Mouse (Mus musculus) neutrophil, adult 83 days (primary cell): Measurements from ENCODE around the gene Creld1. TPM values are rescaled to one million over a fixed set of nuclear protein-coding genes. Genes with fewer than 3 reads are reported as not detected.

Experiments used
- total RNA-seq, 2 experiments: library from RNA; stranded (reverse); gene quantifications; one replicate each; pipeline ENCODE4 v1.2.4; 2023

Creld1 gene
- 1 to 10 TPM; 2.2 to 2.3 TPM for total RNA-seq

GRCm38 (mm10) chr6:113483100-113483615, at the start of gene Creld1:
Creld1 (plus strand) TSS chr6:113483297.

GRCm38 (mm10) chr6:113435664-113436205, 47.4 kb upstream of the Creld1 start, which contains the start of gene Cidec:
Cidec (minus strand) TSS chr6:113435760.

GRCm38 (mm10) chr6:113442442-113443090, 40.5 kb upstream of the Creld1 start, which contains the start of gene Jagn1:
Jagn1 (plus strand) TSS chr6:113442569.

GRCm38 (mm10) chr6:113457952-113458534, 25.1 kb upstream of the Creld1 start, which contains the start of gene Il17re:
Il17re (plus strand) TSS chr6:113458484.

GRCm38 (mm10) chr6:113471297-113471936, 11.7 kb upstream of the Creld1 start, which contains the start of gene Il17rc:
Il17rc (plus strand) TSS chr6:113471427.

GRCm38 (mm10) chr6:113501388-113502084, 18.4 kb downstream of the Creld1 start, which contains the start of gene Prrt3:
Prrt3 (minus strand) TSS chr6:113501931.

GRCm38 (mm10) chr6:113530932-113531839, 48.1 kb downstream of the Creld1 start, which contains the start of the genes Emc3 and Fancd2:
Emc3 (minus strand) TSS chr6:113531652.
Fancd2 (plus strand) TSS chr6:113531682.

Other genes with a start within 250 kb of the Creld1 start
- gene Mtmr14, start 245.5 kb upstream of the Creld1 start, total RNA-seq: 10 to 100 TPM; 42.1 to 48.3 TPM
- gene Cpne9, start 201.0 kb upstream of the Creld1 start, total RNA-seq: 1 to 10 TPM in 1 of 2 experiments, under 1 TPM in 1; 0.79 to 2.4 TPM
- 10 to 100 TPM; 82.6 to 87.5 TPM for gene Brpf1, start 176.2 kb upstream of the Creld1 start, total RNA-seq
- 10 to 100 TPM in 1 of 2 experiments, 1 to 10 TPM in 1; 9.6 to 11.3 TPM for gene Ogg1, start 156.3 kb upstream of the Creld1 start, total RNA-seq
- 10 to 100 TPM; 28.1 to 30.0 TPM for gene Camk1, start 139.3 kb upstream of the Creld1 start, total RNA-seq
- gene Tada3, start 105.4 kb upstream of the Creld1 start, total RNA-seq: 10 to 100 TPM; 24.7 to 26.8 TPM
- 100 to 1,000 TPM; 463 to 492 TPM for gene Arpc4, start 105.2 kb upstream of the Creld1 start, total RNA-seq
- gene Ttll3, start 94.0 kb upstream of the Creld1 start, total RNA-seq: 10 to 100 TPM; 35.3 to 42.1 TPM
- gene Rpusd3, start 64.0 kb upstream of the Creld1 start, total RNA-seq: 1 to 10 TPM; 1.6 to 3.6 TPM
- gene Cidec, start 47.5 kb upstream of the Creld1 start, total RNA-seq: not detected
- 10 to 100 TPM; 11.7 to 12.2 TPM for gene Jagn1, start 40.7 kb upstream of the Creld1 start, total RNA-seq
- not detected for gene Il17re, start 24.8 kb upstream of the Creld1 start, total RNA-seq
- not detected for gene Il17rc, start 11.9 kb upstream of the Creld1 start, total RNA-seq
- not detected for gene Prrt3, start 18.6 kb downstream of the Creld1 start, total RNA-seq
- gene Emc3, start 48.4 kb downstream of the Creld1 start, total RNA-seq: 10 to 100 TPM; 41.9 to 44.7 TPM
- gene Fancd2, start 48.4 kb downstream of the Creld1 start, total RNA-seq: 10 to 100 TPM; 15.0 to 22.8 TPM
- not detected for gene Fancd2os, start 117.4 kb downstream of the Creld1 start, total RNA-seq
- 100 to 1,000 TPM; 121 to 127 TPM for gene Brk1, start 121.5 kb downstream of the Creld1 start, total RNA-seq
- 10 to 100 TPM; 20.1 to 20.6 TPM for gene Vhl, start 140.7 kb downstream of the Creld1 start, total RNA-seq
- 10 to 100 TPM; 81.4 to 91.1 TPM for gene Irak2, start 155.2 kb downstream of the Creld1 start, total RNA-seq
- 10 to 100 TPM; 76.4 to 77.2 TPM for gene Tatdn2, start 213.8 kb downstream of the Creld1 start, total RNA-seq
- not detected for gene Ghrl, start 236.6 kb downstream of the Creld1 start, total RNA-seq